Mouse (Mus musculus) macrophage (primary cell): ENCODE data around the gene Gm10837. TPM values are rescaled to one million over a fixed set of nuclear protein-coding genes. Genes with fewer than 3 reads are reported as not detected.
"Not testable (repeated sequence)": the region's sequence is repeated elsewhere in the genome, so short reads cannot be mapped to it uniquely, and the experiment has no call there.

Source experiments
- H3K27ac ChIP-seq: fragments of 350-480 bp; formaldehyde crosslinking; 2 replicates; pipeline ENCODE4 v1.9.0; 2021
- H3K36me3 ChIP-seq: fragments of 350-480 bp; formaldehyde crosslinking; 2 replicates; pipeline ENCODE4 v1.9.0; 2021; ENCODE audit errors: inconsistent target
- H3K4me3 ChIP-seq: fragments of 350-480 bp; formaldehyde crosslinking; 2 replicates; pipeline ENCODE4 v1.9.0; 2021; ENCODE audit errors: inconsistent target
- H3K79me2 ChIP-seq: fragments of 350-480 bp; formaldehyde crosslinking; 2 replicates; pipeline ENCODE4 v1.9.0; 2021; ENCODE audit errors: inconsistent target
- WGBS: methylation state at CpG from one replicate; pipeline ENCODE4 v1.1.7; 2026; ENCODE audit warnings: inconsistent platforms; ENCODE audit not compliant: missing documents; 5-methylcytosine and 5-hydroxymethylcytosine counted together
- polyA plus RNA-seq: library from polyadenylated mRNA; stranded (reverse); fragments of 250-400 nt; gene quantifications from 3 replicates; pipeline ENCODE4 v1.2.4, GENCODE M21; 2018; ENCODE audit warnings: inconsistent platforms
- total RNA-seq, 78 experiments: library from RNA; depleted of rRNA; stranded (reverse); fragments of 250-400 nt; gene quantifications; 1 replicate in 9 of 78; 2 replicates in 24 of 78; 3 replicates in 43 of 78; 4 replicates in 2 of 78; pipeline ENCODE4 v1.2.4; 2018; ENCODE audit warnings: inconsistent platforms in 56 of 78

The Gm10837 gene
- not detected for total RNA-seq (2018; cell fraction: chromatin; rRNA removed)
- not detected for total RNA-seq (2018; cell fraction: cytosol; rRNA removed)
- not detected for total RNA-seq (2018; cell fraction: nucleus; rRNA removed)
- polyA plus RNA-seq: not detected in 3 replicates

DNA sequence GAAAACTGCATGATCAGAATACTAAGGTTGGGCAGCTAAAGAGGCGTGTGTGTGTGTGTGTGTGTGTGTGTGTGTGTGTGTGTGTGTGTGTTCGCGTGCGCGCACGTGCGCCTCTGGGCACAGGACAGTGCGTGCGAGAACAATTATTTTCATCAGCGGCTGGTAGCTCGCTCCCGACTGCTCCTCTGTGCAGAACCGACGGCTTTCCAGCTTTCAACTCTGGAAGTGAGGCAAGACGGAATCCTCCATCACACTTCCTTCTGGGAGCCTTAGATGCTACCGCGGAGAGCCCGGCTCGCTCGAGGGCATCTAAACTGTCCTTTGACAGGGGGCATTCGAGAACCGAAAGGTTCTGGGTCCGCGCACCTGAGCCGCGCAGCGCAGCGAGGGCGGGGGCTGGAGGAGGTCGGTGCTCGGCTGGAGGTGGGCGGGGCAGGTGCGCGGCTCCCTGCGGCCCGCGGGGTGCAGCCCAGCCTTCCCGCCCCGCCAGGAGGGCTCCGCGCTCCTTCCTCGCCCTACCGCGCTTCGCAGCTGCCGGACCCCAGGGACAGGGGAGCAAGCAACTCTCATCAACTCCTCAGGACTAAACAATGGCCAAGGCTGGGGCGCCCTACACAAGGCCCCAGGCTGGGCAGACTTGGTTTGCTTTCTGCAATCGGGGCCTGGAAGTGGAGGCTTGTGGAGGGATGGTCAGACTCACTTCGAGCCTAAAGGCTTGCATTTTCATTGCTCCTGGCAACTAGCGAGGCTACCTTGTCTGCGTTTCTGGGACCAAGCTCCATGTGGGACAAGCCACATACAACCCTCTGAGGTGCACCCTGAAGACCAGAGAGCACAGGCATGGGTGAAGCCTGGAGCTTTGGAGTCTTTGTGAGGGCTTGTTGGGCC lies at the start of gene Gm10837:
Gene Gm10837 (plus strand): TSS at position 146 of the 888 bp plus-strand sequence.
- no peaks in the 10 kb centered on the region for H3K36me3 ChIP-seq
- WGBS: 6% methylated on average over 45 of the region's 51 CpGs
- H3K79me2 ChIP-seq: no peaks in the 10 kb centered on the region
- no peak within 1 kb of the TSS for H3K4me3 ChIP-seq
- no peak within 1 kb of the TSS for H3K27ac ChIP-seq

DNA sequence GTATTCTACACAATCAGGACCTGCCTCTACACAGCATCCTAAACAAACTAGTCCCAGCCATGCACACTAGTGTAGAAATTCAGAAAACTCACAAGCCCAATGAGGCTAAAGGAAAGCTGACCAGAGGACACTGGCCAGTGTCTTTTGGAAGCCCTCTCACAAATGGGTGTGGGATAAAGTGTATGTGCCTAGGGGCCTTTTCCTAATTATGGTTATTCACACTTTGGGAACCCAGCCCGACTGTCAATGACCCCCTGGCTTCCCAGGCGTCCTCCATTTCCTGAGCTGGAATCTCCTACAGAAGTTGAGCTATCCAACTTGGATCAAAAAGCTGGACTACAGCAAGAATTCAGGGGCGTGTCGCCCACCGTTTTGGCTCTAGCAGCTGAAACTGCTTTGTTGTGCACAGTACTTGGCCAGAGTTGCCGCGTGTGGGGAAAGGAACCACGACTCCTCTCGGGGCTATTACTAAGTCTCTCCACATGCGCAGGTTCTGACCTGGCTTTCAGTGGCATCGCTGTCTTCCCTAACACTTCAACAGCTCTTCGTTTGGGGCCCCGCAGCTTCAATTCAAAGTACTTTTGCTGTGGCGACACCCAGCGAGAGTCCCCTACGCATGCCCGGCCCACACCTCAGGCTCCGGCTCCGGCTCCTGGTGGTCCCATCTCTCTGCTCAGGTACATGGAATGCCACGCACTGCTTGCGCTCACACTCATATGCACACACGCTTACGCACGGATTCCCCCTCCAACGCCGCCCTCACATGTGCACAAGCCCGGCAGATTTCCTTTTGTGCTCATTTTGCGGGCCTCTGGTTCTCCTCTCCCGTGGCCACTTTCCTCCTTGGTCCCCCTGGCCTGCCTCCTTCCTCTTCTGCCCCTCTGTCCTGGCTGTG lies 40.5 kb upstream of the Gm10837 start:
- no peaks in the 10 kb centered on the region for H3K36me3 ChIP-seq
- 23% methylated on average over 29 of the region's 29 CpGs for WGBS
- no peak overlapping the region for H3K4me3 ChIP-seq
- no peaks in the 10 kb centered on the region for H3K79me2 ChIP-seq
- H3K27ac ChIP-seq: no peak overlapping the region

DNA sequence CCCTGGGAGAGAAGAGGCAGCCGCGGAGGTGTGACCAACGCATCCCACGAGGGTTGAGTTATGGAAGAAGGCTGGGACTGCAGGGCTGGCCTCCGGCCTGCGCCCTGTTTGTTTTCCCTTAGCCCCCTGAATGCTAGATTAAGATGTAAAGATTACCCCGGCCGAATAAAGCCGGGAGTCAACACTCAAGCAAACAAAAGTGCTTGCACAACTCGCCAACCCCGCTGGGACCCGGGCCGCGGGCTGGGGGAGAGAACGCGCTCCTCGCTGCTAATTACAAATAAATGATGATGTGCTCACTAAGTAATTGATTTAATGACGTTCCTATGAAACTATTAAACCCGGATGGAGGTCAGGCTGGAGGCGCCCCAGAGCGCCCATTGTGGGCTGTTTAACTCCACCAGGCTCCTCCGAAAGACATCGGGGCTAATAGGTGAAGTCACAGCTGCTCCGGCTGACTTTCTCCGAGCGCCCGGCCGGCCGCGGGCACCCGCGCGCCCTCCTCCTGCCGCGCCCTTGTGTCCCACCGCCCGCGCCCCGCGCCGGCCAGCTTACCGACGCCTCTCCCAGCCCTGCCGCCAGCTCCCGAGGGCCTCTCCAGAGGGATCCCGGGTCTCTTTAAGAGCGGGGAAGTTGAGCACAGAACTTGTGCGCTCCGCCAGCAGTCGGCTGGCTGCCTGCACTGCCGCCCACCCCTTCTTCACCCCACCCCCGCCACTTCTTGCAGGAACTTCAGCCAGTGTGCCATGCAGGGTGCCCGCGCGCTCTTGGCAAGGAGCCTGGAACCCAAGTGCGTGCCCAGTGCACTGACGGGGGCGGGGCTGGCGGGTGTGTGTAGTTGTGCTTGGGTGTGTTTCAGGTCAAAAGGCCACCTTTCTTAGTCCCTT lies 39.6 kb upstream of the Gm10837 start, which contains the start of gene Gm5089:
Gene Gm5089 (minus strand): TSS at position 620 of the 887 bp plus-strand sequence.
- no peak within 1 kb of the TSS for H3K27ac ChIP-seq
- 2% methylated on average over 58 of the region's 59 CpGs for WGBS
- no peak within 1 kb of the TSS for H3K4me3 ChIP-seq
- no peaks in the 10 kb centered on the region for H3K79me2 ChIP-seq
- no peaks in the 10 kb centered on the region for H3K36me3 ChIP-seq

DNA sequence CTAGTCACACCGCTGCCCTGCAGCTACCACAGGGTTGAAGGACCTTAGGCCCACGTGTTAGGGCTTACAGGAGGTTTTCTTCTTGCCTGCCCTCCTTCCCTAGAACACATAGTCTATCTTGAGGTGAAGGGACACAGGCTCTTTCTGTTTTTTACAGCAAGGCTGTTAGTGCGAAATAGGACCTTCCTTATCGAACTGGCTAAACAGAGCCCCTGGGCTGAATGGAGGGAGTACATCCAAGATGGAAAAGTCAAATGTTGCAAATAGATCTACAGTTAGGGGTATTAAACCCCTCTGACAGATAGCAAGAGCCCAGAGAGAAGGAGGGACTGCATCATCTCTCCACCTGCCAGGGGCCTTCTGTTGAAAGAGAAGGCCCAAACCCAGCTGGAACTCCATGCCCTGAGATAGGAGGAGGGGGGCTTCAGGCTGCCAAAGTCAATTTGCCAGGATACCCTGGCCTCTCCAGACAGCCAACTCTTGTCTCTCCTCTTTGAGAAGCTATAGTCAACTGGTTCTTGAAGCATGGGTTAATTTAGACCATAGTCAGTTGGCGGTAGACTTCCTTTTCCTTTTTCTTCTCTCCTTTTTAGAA lies 38.7 kb upstream of the Gm10837 start:
- WGBS: 81% methylated on average over 5 of the region's 5 CpGs
- H3K4me3 ChIP-seq: no peak overlapping the region

DNA sequence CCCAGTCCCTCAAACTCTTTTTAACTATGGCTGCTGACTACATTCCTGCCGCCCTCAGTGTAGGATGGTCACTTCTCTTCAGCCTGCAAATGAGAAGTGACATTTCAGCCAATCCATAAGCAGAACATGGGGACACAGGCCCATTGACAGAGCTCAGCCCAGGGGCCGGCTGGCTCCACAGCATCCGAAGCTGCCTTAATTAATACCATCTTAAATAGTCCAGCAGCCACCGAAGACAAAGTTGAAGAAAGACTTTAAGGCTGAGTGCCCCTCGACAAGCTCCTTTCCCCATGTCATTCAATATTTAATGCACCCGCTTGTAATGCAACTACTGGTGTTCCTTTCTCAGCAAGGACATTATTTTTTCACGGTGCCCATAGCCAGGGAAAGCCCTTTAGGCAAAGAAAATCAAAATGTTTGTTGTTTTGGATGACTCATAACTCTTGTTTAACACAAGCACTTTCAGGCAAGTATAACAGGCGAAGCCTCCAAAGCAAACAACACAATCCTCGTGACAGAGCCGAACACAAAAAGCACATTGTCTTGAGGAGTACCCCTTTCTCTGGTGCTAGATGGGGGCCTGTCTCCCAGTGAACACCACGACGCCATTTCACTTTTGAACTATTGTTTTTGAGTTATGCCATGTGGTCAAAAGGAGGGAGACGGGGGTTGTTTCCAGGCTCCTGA lies 37.5 kb upstream of the Gm10837 start:
- Histone ChIP-seq H3K4me3 (no peak overlapping the region), H3K27ac (no peak overlapping the region), H3K36me3 (no peaks in the 10 kb centered on the region), H3K79me2 (no peaks in the 10 kb centered on the region)
- 76% methylated on average over 13 of the region's 13 CpGs for WGBS

More for the DNA sequence above, 38.7 kb upstream of the Gm10837 start:
- Histone ChIP-seq H3K27ac (no peak overlapping the region), H3K79me2 (no peaks in the 10 kb centered on the region), H3K36me3 (no peaks in the 10 kb centered on the region)

DNA sequence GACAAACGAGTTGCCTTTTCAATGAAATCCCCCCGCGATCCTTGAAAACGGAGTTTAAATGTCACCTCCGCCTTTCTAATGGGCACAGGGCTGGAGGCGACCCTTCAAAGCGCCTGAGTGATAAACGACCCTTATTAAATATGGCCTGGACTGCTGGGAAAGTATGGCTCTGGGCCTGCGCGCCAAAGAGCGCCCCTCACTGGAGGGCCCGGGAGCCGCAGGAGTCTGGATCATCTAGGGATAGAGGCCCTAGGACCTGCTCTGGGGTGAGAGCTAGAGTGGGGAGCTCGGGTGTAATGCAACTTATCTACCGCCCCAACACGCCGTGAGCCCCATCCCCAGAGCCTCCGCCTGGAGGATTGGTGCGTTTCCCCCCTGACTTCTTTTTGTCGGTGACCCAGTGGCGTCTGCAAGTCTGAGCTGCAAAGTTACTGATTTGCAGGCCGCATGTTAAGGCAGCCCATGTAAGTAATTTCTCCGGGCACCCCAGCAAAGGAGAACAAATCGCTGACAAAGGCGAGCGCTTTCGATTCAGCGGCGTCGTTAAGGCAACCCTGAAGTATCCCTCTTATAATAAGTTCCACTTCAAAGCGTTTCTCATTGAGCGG lies 36.9 kb upstream of the Gm10837 start:
- 11% methylated on average over 32 of the region's 32 CpGs for WGBS
- H3K36me3 ChIP-seq: no peaks in the 10 kb centered on the region
- H3K79me2 ChIP-seq: no peaks in the 10 kb centered on the region
- H3K27ac ChIP-seq: no peak overlapping the region
- H3K4me3 ChIP-seq: no peak overlapping the region

DNA sequence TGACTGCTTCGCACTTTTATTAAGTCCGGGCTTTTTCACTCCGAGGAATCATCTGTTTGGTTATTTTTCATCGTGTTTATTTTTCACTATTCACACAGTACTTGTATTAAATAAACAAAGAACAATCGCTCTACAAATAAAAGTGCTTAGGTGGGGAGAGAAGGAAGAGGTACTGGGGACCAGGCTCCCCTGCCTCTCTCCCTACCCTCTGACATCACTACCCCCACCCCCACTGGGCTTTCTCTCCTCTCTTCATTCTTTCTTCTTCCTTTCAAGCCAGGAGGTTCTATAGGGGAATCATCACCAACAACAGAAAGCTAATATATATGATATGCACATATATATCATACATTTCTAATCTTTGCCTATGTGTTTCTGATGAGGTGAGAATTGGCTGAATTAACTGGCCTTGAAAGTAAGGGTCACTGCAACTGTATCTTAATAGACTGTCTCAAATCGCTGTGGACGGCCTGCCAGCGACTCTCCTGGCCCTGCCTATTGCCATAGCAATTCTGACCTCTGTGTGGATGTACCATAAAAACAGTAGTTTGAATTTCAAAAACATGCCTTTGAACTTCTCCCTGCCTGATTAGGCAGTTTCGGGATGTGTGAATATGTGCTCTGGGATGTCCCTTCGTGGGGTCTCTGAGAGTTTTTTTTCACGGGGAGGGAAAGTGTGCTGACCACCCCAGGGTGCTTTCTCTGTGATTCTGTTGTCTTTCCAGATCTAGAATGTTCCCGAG lies 36.2 kb upstream of the Gm10837 start:
- H3K79me2 ChIP-seq: no peaks in the 10 kb centered on the region
- H3K27ac ChIP-seq: no peak overlapping the region
- H3K36me3 ChIP-seq: no peaks in the 10 kb centered on the region
- WGBS: 45% methylated on average over 12 of the region's 12 CpGs
- no peak overlapping the region for H3K4me3 ChIP-seq

DNA sequence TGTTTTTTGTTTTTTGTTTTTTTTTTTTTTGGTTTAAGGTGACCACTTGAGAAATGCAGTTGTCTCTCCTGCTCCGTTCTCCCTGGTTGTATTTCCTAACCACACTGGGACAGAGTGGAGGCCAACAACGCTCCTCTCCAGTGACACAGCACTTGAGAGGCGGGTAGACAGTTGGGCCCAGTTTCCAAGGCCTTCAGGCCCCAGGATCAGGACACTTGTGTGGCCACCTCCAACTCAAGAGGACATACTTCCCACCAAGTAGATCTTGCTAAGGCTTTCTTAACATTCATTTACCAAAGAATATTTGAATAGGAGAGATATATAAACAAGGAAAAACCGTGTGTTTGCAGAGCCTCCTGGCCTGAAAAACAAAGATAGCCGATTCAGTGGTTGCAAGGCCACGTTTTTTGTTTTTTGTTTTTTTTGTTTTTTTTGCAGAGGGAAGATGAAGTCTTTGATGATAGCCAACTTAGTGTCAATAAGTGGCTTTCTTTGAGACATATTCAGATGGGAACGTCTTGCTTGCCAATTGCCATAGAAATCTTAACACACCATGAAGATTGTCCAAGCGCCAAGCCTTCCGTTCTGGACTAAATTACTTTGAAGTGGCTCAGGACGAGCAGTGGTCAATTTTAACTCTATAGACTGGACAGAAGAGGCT lies 35.4 kb upstream of the Gm10837 start:
- H3K27ac ChIP-seq: no peak overlapping the region
- H3K4me3 ChIP-seq: no peak overlapping the region
- 89% methylated on average over 10 of the region's 10 CpGs for WGBS
- H3K36me3 ChIP-seq: no peaks in the 10 kb centered on the region
- no peaks in the 10 kb centered on the region for H3K79me2 ChIP-seq

DNA sequence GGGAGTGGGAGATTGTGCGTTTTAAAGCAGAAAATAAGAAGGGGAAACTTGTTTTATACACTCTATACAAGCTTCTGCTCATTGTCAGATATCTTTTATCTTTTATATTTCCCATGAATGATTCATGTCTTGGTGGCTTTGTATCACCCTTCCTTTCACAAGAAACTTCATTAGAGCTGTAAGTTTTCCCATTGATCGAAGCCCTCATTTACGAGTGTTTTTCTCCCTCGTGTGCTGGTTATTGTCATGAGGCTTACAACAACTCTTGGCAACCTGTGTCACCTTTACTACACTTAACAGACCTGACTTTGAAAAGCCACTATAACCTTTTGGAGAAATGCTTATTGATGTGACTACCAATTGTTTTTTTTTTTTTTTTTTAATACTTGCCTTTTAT lies 34.8 kb upstream of the Gm10837 start:
- no peaks in the 10 kb centered on the region for H3K79me2 ChIP-seq
- H3K4me3 ChIP-seq: no peak overlapping the region

DNA sequence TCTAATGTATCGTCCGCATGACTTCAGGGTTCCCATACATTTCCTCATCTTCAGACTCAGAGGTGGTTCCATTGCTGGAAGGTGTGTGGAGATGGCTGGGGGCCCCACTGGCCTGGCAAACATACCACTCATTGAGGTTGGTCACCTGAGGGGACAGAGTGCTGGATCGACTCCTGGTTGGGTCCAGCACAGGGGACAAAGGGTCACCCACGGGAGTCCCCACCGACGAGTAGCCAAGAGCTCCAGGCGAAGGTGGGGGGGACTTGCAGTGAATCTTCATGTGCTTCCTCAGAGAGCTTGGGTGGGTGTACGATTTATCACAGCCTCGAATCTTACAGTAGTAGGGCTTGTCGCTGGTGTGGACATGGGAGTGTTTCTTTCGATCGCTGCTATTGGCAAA lies 31.1 kb upstream of the Gm10837 start:
- not testable (repeated sequence) for H3K79me2 ChIP-seq, H3K27ac ChIP-seq, H3K4me3 ChIP-seq, H3K36me3 ChIP-seq
- WGBS: 93% methylated on average over 4 of the region's 12 CpGs

More for the DNA sequence above, 34.8 kb upstream of the Gm10837 start:
- Histone ChIP-seq H3K27ac (no peak overlapping the region), H3K36me3 (no peaks in the 10 kb centered on the region)
- 88% methylated on average over 4 of the region's 4 CpGs for WGBS

DNA sequence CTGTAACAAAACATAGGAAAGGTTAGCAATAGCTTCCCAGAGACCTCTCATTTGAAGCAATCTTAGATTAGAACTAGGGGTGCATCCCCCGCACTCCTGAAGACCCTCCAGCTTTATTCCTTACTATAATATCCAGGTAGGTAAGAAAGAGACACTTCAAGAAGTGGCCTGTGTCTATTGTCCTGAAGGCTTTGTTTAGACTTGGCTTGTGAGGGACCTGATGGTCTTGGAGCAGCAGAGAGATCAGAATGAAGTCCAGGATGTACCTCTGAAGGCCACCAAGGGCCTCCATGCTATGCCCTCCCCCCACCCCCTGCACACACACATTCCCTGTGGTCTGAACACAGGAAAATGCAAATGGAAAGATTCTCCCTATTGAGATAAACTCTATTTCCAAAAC lies 30.6 kb upstream of the Gm10837 start:
- WGBS: 88% methylated on average over 1 of the region's 1 CpGs
- Histone ChIP-seq H3K27ac (no peak overlapping the region), H3K36me3 (no peaks in the 10 kb centered on the region), H3K4me3 (no peak overlapping the region), H3K79me2 (no peaks in the 10 kb centered on the region)

DNA sequence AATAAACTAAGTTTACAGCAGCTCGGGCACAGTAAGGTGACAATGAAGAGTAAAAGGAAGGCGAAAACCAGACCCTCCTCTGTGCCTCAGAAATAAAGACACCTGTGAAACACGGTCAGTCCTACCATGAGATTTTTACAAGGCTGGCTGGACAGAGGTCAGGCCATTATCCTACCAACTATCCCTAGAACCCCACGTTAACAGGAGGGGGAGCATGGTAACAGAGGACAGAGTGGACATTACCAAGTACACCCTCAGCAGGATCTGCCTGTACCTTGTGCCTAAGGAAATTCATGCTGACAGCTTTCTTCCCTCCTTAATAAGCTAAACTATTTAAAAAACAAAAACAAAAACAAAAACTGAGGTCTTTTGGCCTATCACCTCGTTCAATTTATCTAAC lies 30.2 kb upstream of the Gm10837 start:
- Histone ChIP-seq H3K79me2 (no peaks in the 10 kb centered on the region), H3K4me3 (no peak overlapping the region), H3K27ac (no peak overlapping the region), H3K36me3 (no peaks in the 10 kb centered on the region)
- 91% methylated on average over 5 of the region's 5 CpGs for WGBS
